ENCODE assay signal across 8 mouse cellular contexts in genomic region chr17:24205908-24206361, GRCm38 (mm10). TPM values are rescaled to one million over a fixed set of nuclear protein-coding genes. Genes with fewer than 3 reads are reported as not detected.
DNase-seq lines count a peak whose midpoint lies in the region; ATAC-seq and TF ChIP-seq lines count a peak whose summit lies in the region.

No protein-coding gene starts in this region.

- DNase-seq in heart, adult 2 months: peak in 1 of 2 experiments; percentile 19
- no peak for DNase-seq in heart, postnatal 25 days (ENCODE audit: low spot score)
- no peak for DNase-seq in MEL (ENCODE audit: low read depth, low spot score)
- no peak for DNase-seq in forebrain, embryonic 10.5 days (ENCODE audit: extremely low spot score, low spot score)
- peak; percentile 84 for DNase-seq in intestine, embryonic 14.5 days (ENCODE audit: low spot score)
- no peak for DNase-seq in lung, adult 2 months
- DNase-seq in retina, embryonic 14.5 days (ENCODE audit: low spot score): no peak

- H3K4me1 ChIP-seq in heart, adult 2 months (ENCODE audit: control insufficient read depth, insufficient read depth, low read length): peaks cover 18% of the 10 kb centered on the region
- H3K4me1 ChIP-seq in MEL (ENCODE audit: control insufficient read depth in 1 of 2, insufficient read depth in 2 of 2, low read length in 2 of 2): peaks cover 9 to 54% of the 10 kb centered on the region in 2 experiments
- H3K4me1 ChIP-seq in forebrain, embryonic 10.5 days: peaks cover 82% of the 10 kb centered on the region
- peaks cover 65% of the 10 kb centered on the region for H3K4me1 ChIP-seq in intestine, embryonic 14.5 days (replicated peaks; ENCODE audit: control insufficient read depth, insufficient read depth, low read length)
- peaks cover 17% of the 10 kb centered on the region for H3K4me1 ChIP-seq in lung, adult 2 months (ENCODE audit: control insufficient read depth, insufficient read depth, low read length)
- H3K4me1 ChIP-seq in olfactory bulb, adult 2 months (ENCODE audit: control insufficient read depth, insufficient read depth, low read length): peaks cover 55% of the 10 kb centered on the region

- peak overlapping the region; percentile 69 for H3K27ac ChIP-seq in heart, adult 2 months
- peak overlapping the region; percentile 94 for H3K27ac ChIP-seq in MEL (ENCODE audit: control insufficient read depth, low read depth, low read length)
- peak overlapping the region; percentile 78 for H3K27ac ChIP-seq in forebrain, embryonic 10.5 days
- peak overlapping the region; percentile 54; the same call in 1 of the 2 replicates for H3K27ac ChIP-seq in intestine, embryonic 14.5 days (ENCODE audit: low read depth)
- H3K27ac ChIP-seq in olfactory bulb, adult 2 months (ENCODE audit: insufficient read depth, low read depth, low read length): peak overlapping the region; percentile 54; the same call in 1 of the 2 replicates

- no peaks in the 10 kb centered on the region for H3K27me3 ChIP-seq in heart, adult 2 months (ENCODE audit: control insufficient read depth, insufficient read depth, low read length)
- H3K27me3 ChIP-seq in MEL (ENCODE audit: control insufficient read depth in 1 of 2, insufficient read depth in 2 of 2, low read length in 2 of 2): no peaks in the 10 kb centered on the region
- peaks cover 56% of the 10 kb centered on the region for H3K27me3 ChIP-seq in forebrain, embryonic 10.5 days (ENCODE audit: poor library complexity, severe bottlenecking)
- peaks cover 12% of the 10 kb centered on the region; the same call in 1 of the 2 replicates for H3K27me3 ChIP-seq in intestine, embryonic 14.5 days (replicated peaks; ENCODE audit: control insufficient read depth, insufficient read depth, low read length)

- TF ChIP-seq EP300 in heart, adult 2 months (IDR thresholded peaks at IDR 0.05; ENCODE audit: insufficient read depth, low read depth, low read length): no peak
- TF ChIP-seq EP300 in MEL (IDR thresholded peaks at IDR 0.05; ENCODE audit: low read depth in 1 of 2, low read length in 2 of 2): no peak

- no peaks in the 10 kb centered on the region for H3K79me2 ChIP-seq in heart, adult 2 months (replicated peaks; ENCODE audit: control insufficient read depth, insufficient read depth, low read length)
- H3K79me2 ChIP-seq in MEL (ENCODE audit: control insufficient read depth, insufficient read depth, low read length, poor library complexity): peaks cover 48% of the 10 kb centered on the region

- no peak for TF ChIP-seq RAD21 in MEL (IDR thresholded peaks at IDR 0.05; ENCODE audit: low read depth, low read length)

- intact Hi-C loops in heart, adult 2 months (cut with DNase I): loop anchor here (2.0 kb wide), 1 partner anchor 45 kb away; the partner anchor contains the start of gene Ccnf
- intact Hi-C loops in heart, postnatal 25 days (cut with DNase I): loop anchor here (2.0 kb wide), 1 partner anchor 35 kb away; no protein-coding TSS in a partner anchor

- H3K4me2 ChIP-seq in intestine, embryonic 14.5 days (ENCODE audit: low read length): peak overlapping the region; percentile 65

- WGBS in heart, adult 2 months: 6% methylated on average over 15 of the region's 15 CpGs
- 6% methylated on average over 15 of the region's 15 CpGs for WGBS in forebrain, embryonic 10.5 days
- WGBS in intestine, embryonic 14.5 days: 13% methylated on average over 15 of the region's 15 CpGs
- WGBS in lung, adult 2 months: 9% methylated on average over 15 of the region's 15 CpGs
- 8% methylated on average over 15 of the region's 15 CpGs for WGBS in olfactory bulb, adult 2 months

- no peak for TF ChIP-seq POLR2A in heart, adult 2 months (IDR thresholded peaks at IDR 0.05; ENCODE audit: insufficient read depth, low read depth, low read length)
- TF ChIP-seq POLR2A in MEL (IDR thresholded peaks at IDR 0.05; ENCODE audit: control insufficient read depth in 1 of 2, insufficient read depth in 1 of 2, low read depth in 1 of 2, low read length in 2 of 2, poor library complexity in 1 of 2): no peak
- TF ChIP-seq POLR2A in lung, adult 2 months (IDR thresholded peaks at IDR 0.05; ENCODE audit: borderline replicate concordance, extremely low read depth, low read depth, low read length): no peak
- no peak for TF ChIP-seq POLR2A in olfactory bulb, adult 2 months (IDR thresholded peaks at IDR 0.05; ENCODE audit: insufficient read depth, low read depth, low read length)

- H3K9me3 ChIP-seq in MEL (replicated peaks; ENCODE audit: insufficient read depth, low read length): no peaks in the 10 kb centered on the region
- no peaks in the 10 kb centered on the region for H3K9me3 ChIP-seq in forebrain, embryonic 10.5 days
- no peaks in the 10 kb centered on the region for H3K9me3 ChIP-seq in intestine, embryonic 14.5 days (ENCODE audit: control insufficient read depth, low read length)

- H3K4me3 ChIP-seq in heart, adult 2 months: peak overlapping the region; percentile 59
- H3K4me3 ChIP-seq in MEL (ENCODE audit: control insufficient read depth in 1 of 2, insufficient read depth in 1 of 2, low read depth in 2 of 2, low read length in 2 of 2): peak overlapping the region; percentile 27 to 59
- H3K4me3 ChIP-seq in forebrain, embryonic 10.5 days: peak overlapping the region; percentile 67
- peak overlapping the region; percentile 61 for H3K4me3 ChIP-seq in intestine, embryonic 14.5 days (ENCODE audit: low read depth, low read length)
- H3K4me3 ChIP-seq in lung, adult 2 months (replicated peaks; ENCODE audit: extremely low read depth, low read depth, low read length): peak overlapping the region; percentile 67
- peak overlapping the region; percentile 72 for H3K4me3 ChIP-seq in olfactory bulb, adult 2 months (ENCODE audit: insufficient read depth, low read depth, low read length)

- ATAC-seq in intestine, embryonic 14.5 days (replicated peaks; ENCODE audit: low FRiP score, low TSS enrichment, low read depth): peak; percentile 1; the same call in 1 of the 2 replicates

- TF ChIP-seq CTCF in heart, adult 2 months (IDR thresholded peaks at IDR 0.05): no peak
- no peak for TF ChIP-seq CTCF in MEL (IDR thresholded peaks at IDR 0.05 in 2 of 3, conservative IDR thresholded peaks at IDR 0.05 in 1 of 3; ENCODE audit: control insufficient read depth in 1 of 3, insufficient read depth in 1 of 3, low read depth in 2 of 3, low read length in 3 of 3, poor library complexity in 1 of 3, severe bottlenecking in 1 of 3)
- TF ChIP-seq CTCF in lung, adult 2 months (IDR thresholded peaks at IDR 0.05; ENCODE audit: insufficient read depth, low read length): no peak
- TF ChIP-seq CTCF in olfactory bulb, adult 2 months (IDR thresholded peaks at IDR 0.05; ENCODE audit: insufficient read depth, low read depth, low read length): no peak

- no peaks in the 10 kb centered on the region for H3K36me3 ChIP-seq in heart, adult 2 months (ENCODE audit: control insufficient read depth, insufficient read depth, low read length)
- H3K36me3 ChIP-seq in MEL (ENCODE audit: control insufficient read depth in 1 of 2, insufficient read depth in 2 of 2, low read length in 2 of 2): peaks cover 0 to 39% of the 10 kb centered on the region in 2 experiments; a peak in 3 of 4 replicates
- H3K36me3 ChIP-seq in forebrain, embryonic 10.5 days (replicated peaks): no peaks in the 10 kb centered on the region
- H3K36me3 ChIP-seq in intestine, embryonic 14.5 days (ENCODE audit: control insufficient read depth, insufficient read depth, low read length): no peaks in the 10 kb centered on the region

- H3K9ac ChIP-seq in heart, adult 2 months (ENCODE audit: low read depth, low read length): peak overlapping the region; percentile 27
- H3K9ac ChIP-seq in MEL (ENCODE audit: control insufficient read depth, low read depth, low read length, poor library complexity, severe bottlenecking): peak overlapping the region; percentile 86
- H3K9ac ChIP-seq in intestine, embryonic 14.5 days (ENCODE audit: low read length): peak overlapping the region; percentile 64

RNA-seq across cellular contexts. Expression of gene Tbc1d24, which starts 0.6 kb away (rescaled TPM):
- total RNA-seq in heart, adult 2 months (2021): 10 to 100 TPM; 10.3 to 11.0 TPM
- 11.3 and 29.1 TPM in 2 replicates for polyA plus RNA-seq in heart, adult 2 months (2012; rRNA removed)
- 1 to 10 TPM; 8.3 to 9.4 TPM for total RNA-seq in heart, postnatal 25 days (2021)
- 21.8 and 24.3 TPM in 2 replicates for total RNA-seq in MEL (2012; rRNA removed)
- polyA plus RNA-seq in MEL (2012; ENCODE audit: insufficient read depth in 1 of 2, insufficient read length in 2 of 2, low read depth in 1 of 2, low replicate concordance in 2 of 2, missing spikeins in 1 of 2): 10 to 100 TPM; 27.3 to 34.2 TPM
- polyA plus RNA-seq in forebrain, embryonic 10.5 days (2016; fragmentation: Nextera tagmentation; extraction: Ambion mirVana): 6.8 and 7.5 TPM in 2 replicates
- 4.8 and 5.8 TPM in 2 replicates for polyA plus RNA-seq in intestine, embryonic 14.5 days (2014; fragmentation: Nextera tagmentation; extraction: Ambion mirVana)
- 13.9 and 30.2 TPM in 2 replicates for polyA plus RNA-seq in lung, adult 2 months (2012; rRNA removed)
- polyA plus RNA-seq in olfactory bulb, adult 2 months (2012; ENCODE audit: insufficient read depth, insufficient read length, low replicate concordance, missing spikeins): not detected in 2 replicates

RNA-seq across cellular contexts. Expression of gene Ntn3, which starts 3.4 kb away (rescaled TPM):
- 1 to 10 TPM in 1 of 2 experiments, under 1 TPM in 1; 0.97 to 1.0 TPM for total RNA-seq in heart, adult 2 months (2021)
- 0.64 and 1.1 TPM in 2 replicates for polyA plus RNA-seq in heart, adult 2 months (2012; rRNA removed)
- under 1 TPM; 0.64 to 0.73 TPM for total RNA-seq in heart, postnatal 25 days (2021)
- 1.7 and 2.7 TPM in 2 replicates for total RNA-seq in MEL (2012; rRNA removed)
- polyA plus RNA-seq in MEL (2012; ENCODE audit: insufficient read depth in 1 of 2, insufficient read length in 2 of 2, low read depth in 1 of 2, low replicate concordance in 2 of 2, missing spikeins in 1 of 2): 1 to 10 TPM in 1 of 2 experiments, not detected in 1; 2.5 TPM
- polyA plus RNA-seq in forebrain, embryonic 10.5 days (2016; fragmentation: Nextera tagmentation; extraction: Ambion mirVana): 2.3 and 2.9 TPM in 2 replicates
- polyA plus RNA-seq in intestine, embryonic 14.5 days (2014; fragmentation: Nextera tagmentation; extraction: Ambion mirVana): 7.8 and 8.7 TPM in 2 replicates
- polyA plus RNA-seq in lung, adult 2 months (2012; rRNA removed): 8.2 and 10.4 TPM in 2 replicates
- not detected in 2 replicates for polyA plus RNA-seq in olfactory bulb, adult 2 months (2012; ENCODE audit: insufficient read depth, insufficient read length, low replicate concordance, missing spikeins)

RNA-seq across cellular contexts. Expression of gene Tedc2, which starts 14.7 kb away (rescaled TPM):
- total RNA-seq in heart, adult 2 months (2021): 1 to 10 TPM; 2.0 TPM
- 3.8 and 5.2 TPM in 2 replicates for polyA plus RNA-seq in heart, adult 2 months (2012; rRNA removed)
- 1 to 10 TPM; 1.7 to 2.2 TPM for total RNA-seq in heart, postnatal 25 days (2021)
- total RNA-seq in MEL (2012; rRNA removed): 18.5 and 22.6 TPM in 2 replicates
- polyA plus RNA-seq in MEL (2012; ENCODE audit: insufficient read depth in 1 of 2, insufficient read length in 2 of 2, low read depth in 1 of 2, low replicate concordance in 2 of 2, missing spikeins in 1 of 2): 10 to 100 TPM in 1 of 2 experiments, not detected in 1; 24.6 TPM
- polyA plus RNA-seq in forebrain, embryonic 10.5 days (2016; fragmentation: Nextera tagmentation; extraction: Ambion mirVana): 22.1 and 22.6 TPM in 2 replicates
- polyA plus RNA-seq in intestine, embryonic 14.5 days (2014; fragmentation: Nextera tagmentation; extraction: Ambion mirVana): 13.5 and 14.4 TPM in 2 replicates
- polyA plus RNA-seq in lung, adult 2 months (2012; rRNA removed): 7.7 and 12.7 TPM in 2 replicates
- not detected in 2 replicates for polyA plus RNA-seq in olfactory bulb, adult 2 months (2012; ENCODE audit: insufficient read depth, insufficient read length, low replicate concordance, missing spikeins)

RNA-seq across cellular contexts. Expression of gene Atp6v0c, which starts 36.4 kb away (rescaled TPM):
- total RNA-seq in heart, adult 2 months (2021): 100 to 1,000 TPM; 219 to 255 TPM
- 732 and 788 TPM in 2 replicates for polyA plus RNA-seq in heart, adult 2 months (2012; rRNA removed)
- total RNA-seq in heart, postnatal 25 days (2021): 100 to 1,000 TPM; 225 to 246 TPM
- total RNA-seq in MEL (2012; rRNA removed): 58.4 and 59.3 TPM in 2 replicates
- polyA plus RNA-seq in MEL (2012; ENCODE audit: insufficient read depth in 1 of 2, insufficient read length in 2 of 2, low read depth in 1 of 2, low replicate concordance in 2 of 2, missing spikeins in 1 of 2): 100 to 1,000 TPM; 125 to 515 TPM
- polyA plus RNA-seq in forebrain, embryonic 10.5 days (2016; fragmentation: Nextera tagmentation; extraction: Ambion mirVana): 419 and 421 TPM in 2 replicates
- polyA plus RNA-seq in intestine, embryonic 14.5 days (2014; fragmentation: Nextera tagmentation; extraction: Ambion mirVana): 556 and 564 TPM in 2 replicates
- 880 and 1,077 TPM in 2 replicates for polyA plus RNA-seq in lung, adult 2 months (2012; rRNA removed)
- polyA plus RNA-seq in olfactory bulb, adult 2 months (2012; ENCODE audit: insufficient read depth, insufficient read length, low replicate concordance, missing spikeins): 528 TPM in 1 of 2 replicates, not detected in the other

RNA-seq across cellular contexts. Expression of gene Amdhd2, which starts 42.4 kb away (rescaled TPM):
- 10 to 100 TPM in 1 of 2 experiments, 1 to 10 TPM in 1; 9.0 to 10.2 TPM for total RNA-seq in heart, adult 2 months (2021)
- polyA plus RNA-seq in heart, adult 2 months (2012; rRNA removed): 11.5 and 17.7 TPM in 2 replicates
- 1 to 10 TPM; 9.1 to 9.6 TPM for total RNA-seq in heart, postnatal 25 days (2021)
- total RNA-seq in MEL (2012; rRNA removed): 11.4 and 15.9 TPM in 2 replicates
- polyA plus RNA-seq in MEL (2012; ENCODE audit: insufficient read depth in 1 of 2, insufficient read length in 2 of 2, low read depth in 1 of 2, low replicate concordance in 2 of 2, missing spikeins in 1 of 2): 10 to 100 TPM in 1 of 2 experiments, not detected in 1; 36.1 TPM
- polyA plus RNA-seq in forebrain, embryonic 10.5 days (2016; fragmentation: Nextera tagmentation; extraction: Ambion mirVana): 40.2 and 44.7 TPM in 2 replicates
- 27.1 and 28.0 TPM in 2 replicates for polyA plus RNA-seq in intestine, embryonic 14.5 days (2014; fragmentation: Nextera tagmentation; extraction: Ambion mirVana)
- 58.3 and 58.8 TPM in 2 replicates for polyA plus RNA-seq in lung, adult 2 months (2012; rRNA removed)
- polyA plus RNA-seq in olfactory bulb, adult 2 months (2012; ENCODE audit: insufficient read depth, insufficient read length, low replicate concordance, missing spikeins): not detected in 2 replicates

Comparison
In these comparisons a context has a peak if more than half of its experiments do, and no peak if none do; other contexts are left out.
1. H3K9ac ChIP-seq: peak in every context shown above with its lines; median percentile 86 in MEL; 64 in intestine, embryonic 14.5 days; 27 in heart, adult 2 months.